Comparison of ENCODE assay signal across 7 mouse cellular contexts in genomic region chr2:132253603-132254002, GRCm38 (mm10). TPM values are rescaled to one million over a fixed set of nuclear protein-coding genes. Genes with fewer than 3 reads are reported as not detected.
DNase-seq lines count a peak whose midpoint lies in the region; ATAC-seq and TF ChIP-seq lines count a peak whose summit lies in the region.

No protein-coding gene starts in this region.

- no peaks in the 10 kb centered on the region for H3K27me3 ChIP-seq in lung, embryonic 16.5 days (ENCODE audit: control insufficient read depth, insufficient read depth, low read depth, low read length)
- H3K27me3 ChIP-seq in forebrain, embryonic 11.5 days (ENCODE audit: control insufficient read depth, insufficient read depth, low read length), result no peaks in the 10 kb centered on the region
- H3K27me3 ChIP-seq in limb, embryonic 14.5 days (ENCODE audit: control insufficient read depth, insufficient read depth, low read length), result no peaks in the 10 kb centered on the region
- no peaks in the 10 kb centered on the region for H3K27me3 ChIP-seq in stomach, embryonic 15.5 days (replicated peaks)

- H3K36me3 ChIP-seq in lung, embryonic 16.5 days (ENCODE audit: control insufficient read depth, insufficient read depth, low read length), result no peaks in the 10 kb centered on the region
- H3K36me3 ChIP-seq in forebrain, embryonic 11.5 days (ENCODE audit: control insufficient read depth, insufficient read depth, low read length), result no peaks in the 10 kb centered on the region; the same call in 1 of the 2 replicates
- H3K36me3 ChIP-seq in limb, embryonic 14.5 days (ENCODE audit: control insufficient read depth, insufficient read depth, low read length), result peaks cover 19% of the 10 kb centered on the region
- peaks cover 2% of the 10 kb centered on the region; the same call in 1 of the 2 replicates for H3K36me3 ChIP-seq in stomach, embryonic 15.5 days

- peak overlapping the region; percentile 60 for H3K4me2 ChIP-seq in lung, embryonic 16.5 days (ENCODE audit: low read depth, low read length)
- H3K4me2 ChIP-seq in forebrain, embryonic 11.5 days (ENCODE audit: low read depth, low read length, severe bottlenecking), result peak overlapping the region; percentile 44; the same call in 1 of the 2 replicates
- H3K4me2 ChIP-seq in limb, embryonic 14.5 days (replicated peaks; ENCODE audit: low read depth, low read length, severe bottlenecking), result peak overlapping the region; percentile 63
- H3K4me2 ChIP-seq in stomach, embryonic 15.5 days, result peak overlapping the region; percentile 73

- H3K9ac ChIP-seq in lung, embryonic 16.5 days (ENCODE audit: low read length), result peak overlapping the region; percentile 69
- peak overlapping the region; percentile 56 for H3K9ac ChIP-seq in forebrain, embryonic 11.5 days (ENCODE audit: low read length)
- H3K9ac ChIP-seq in limb, embryonic 14.5 days (ENCODE audit: low read depth, low read length, severe bottlenecking), result peak overlapping the region; percentile 65
- no peak overlapping the region for H3K9ac ChIP-seq in stomach, embryonic 15.5 days

- H3K4me3 ChIP-seq in lung, embryonic 16.5 days (ENCODE audit: low read length), result peak overlapping the region; percentile 71
- H3K4me3 ChIP-seq in forebrain, embryonic 11.5 days (ENCODE audit: low read depth, low read length), result peak overlapping the region; percentile 57
- H3K4me3 ChIP-seq in limb, embryonic 14.5 days (replicated peaks; ENCODE audit: low read length), result peak overlapping the region; percentile 52
- H3K4me3 ChIP-seq in stomach, embryonic 15.5 days (replicated peaks), result peak overlapping the region; percentile 69

- no peak for ATAC-seq in lung, embryonic 16.5 days (ENCODE audit: low read depth)
- no peak for ATAC-seq in forebrain, embryonic 11.5 days (replicated peaks; ENCODE audit: low FRiP score)
- ATAC-seq in limb, embryonic 14.5 days (ENCODE audit: low FRiP score, low read depth), result no peak
- ATAC-seq in stomach, embryonic 15.5 days (ENCODE audit: insufficient read depth, low FRiP score, low read depth), result no peak

- no peak for TF ChIP-seq POLR2A in limb, embryonic 14.5 days (IDR thresholded peaks at IDR 0.05; ENCODE audit: borderline replicate concordance, extremely low read depth, insufficient read depth, insufficient read length)

- peaks cover 6% of the 10 kb centered on the region; the same call in 1 of the 2 replicates for H3K4me1 ChIP-seq in lung, embryonic 16.5 days (replicated peaks; ENCODE audit: control insufficient read depth, insufficient read depth, low read length)
- peaks cover 6% of the 10 kb centered on the region for H3K4me1 ChIP-seq in forebrain, embryonic 11.5 days (replicated peaks; ENCODE audit: control insufficient read depth, insufficient read depth, low read length)
- H3K4me1 ChIP-seq in limb, embryonic 14.5 days (ENCODE audit: control insufficient read depth, insufficient read depth, low read length), result no peaks in the 10 kb centered on the region; the same call in 1 of the 2 replicates
- peaks cover 13% of the 10 kb centered on the region; the same call in 1 of the 2 replicates for H3K4me1 ChIP-seq in stomach, embryonic 15.5 days

- under 1% methylated on average over 7 of the region's 7 CpGs for WGBS in lung, embryonic 16.5 days
- under 1% methylated on average over 7 of the region's 7 CpGs for WGBS in forebrain, embryonic 11.5 days
- under 1% methylated on average over 7 of the region's 7 CpGs for WGBS in limb, embryonic 14.5 days
- WGBS in stomach, embryonic 15.5 days, result under 1% methylated on average over 7 of the region's 7 CpGs

- no peaks in the 10 kb centered on the region for H3K9me3 ChIP-seq in lung, embryonic 16.5 days (ENCODE audit: control insufficient read depth, low read length)
- H3K9me3 ChIP-seq in forebrain, embryonic 11.5 days (ENCODE audit: control insufficient read depth, low read length), result no peaks in the 10 kb centered on the region
- no peaks in the 10 kb centered on the region for H3K9me3 ChIP-seq in limb, embryonic 14.5 days (ENCODE audit: control insufficient read depth, low read length)
- H3K9me3 ChIP-seq in stomach, embryonic 15.5 days, result no peaks in the 10 kb centered on the region

- peak overlapping the region; percentile 85 for H3K27ac ChIP-seq in lung, embryonic 16.5 days (ENCODE audit: low read length)
- no peak overlapping the region for H3K27ac ChIP-seq in forebrain, embryonic 11.5 days (ENCODE audit: low read depth, low read length)
- peak overlapping the region; percentile 85 for H3K27ac ChIP-seq in limb, embryonic 14.5 days (replicated peaks; ENCODE audit: low read depth, low read length)
- H3K27ac ChIP-seq in stomach, embryonic 15.5 days, result peak overlapping the region; percentile 86

- DNase-seq in lung, postnatal 10 days, result no peak
- DNase-seq in forebrain, embryonic 11.5 days (ENCODE audit: low spot score), result no peak
- DNase-seq in limb, embryonic 14.5 days (ENCODE audit: low spot score), result no peak
- no peak for DNase-seq in gastrocnemius, postnatal 10 days
- DNase-seq in layer of hippocampus, adult 9-11 months, result no peak

RNA-seq across cellular contexts. Expression of gene Pcna, which starts 0.5 kb away (rescaled TPM):
- polyA plus RNA-seq in lung, embryonic 16.5 days (2015; fragmentation: Nextera tagmentation; extraction: Ambion mirVana), result 239 and 250 TPM in 2 replicates
- polyA plus RNA-seq in forebrain, embryonic 11.5 days (2014; fragmentation: Nextera tagmentation; extraction: Ambion mirVana), result 422 and 431 TPM in 2 replicates
- 284 and 315 TPM in 2 replicates for polyA plus RNA-seq in limb, embryonic 14.5 days (2012; rRNA removed)
- polyA plus RNA-seq in limb, embryonic 14.5 days (2014; fragmentation: Nextera tagmentation; extraction: Ambion mirVana), result 229 and 234 TPM in 2 replicates
- 244 and 254 TPM in 2 replicates for polyA plus RNA-seq in stomach, embryonic 15.5 days (2015; fragmentation: Nextera tagmentation; extraction: Ambion mirVana)
- total RNA-seq in gastrocnemius, postnatal 10 days (2021), result 10 to 100 TPM; 42.2 to 50.7 TPM

RNA-seq across cellular contexts. Expression of gene Tmem230, which starts 6.0 kb away (rescaled TPM):
- 45.3 and 49.3 TPM in 2 replicates for polyA plus RNA-seq in lung, embryonic 16.5 days (2015; fragmentation: Nextera tagmentation; extraction: Ambion mirVana)
- polyA plus RNA-seq in forebrain, embryonic 11.5 days (2014; fragmentation: Nextera tagmentation; extraction: Ambion mirVana), result 44.5 and 48.5 TPM in 2 replicates
- 69.4 and 72.1 TPM in 2 replicates for polyA plus RNA-seq in limb, embryonic 14.5 days (2012; rRNA removed)
- polyA plus RNA-seq in limb, embryonic 14.5 days (2014; fragmentation: Nextera tagmentation; extraction: Ambion mirVana), result 47.2 and 55.6 TPM in 2 replicates
- polyA plus RNA-seq in stomach, embryonic 15.5 days (2015; fragmentation: Nextera tagmentation; extraction: Ambion mirVana), result 40.6 and 41.9 TPM in 2 replicates
- 10 to 100 TPM; 21.6 to 26.9 TPM for total RNA-seq in gastrocnemius, postnatal 10 days (2021)

RNA-seq across cellular contexts. Expression of gene Cds2, which starts 9.3 kb away (rescaled TPM):
- polyA plus RNA-seq in lung, embryonic 16.5 days (2015; fragmentation: Nextera tagmentation; extraction: Ambion mirVana), result 19.9 and 22.1 TPM in 2 replicates
- 28.7 and 30.0 TPM in 2 replicates for polyA plus RNA-seq in forebrain, embryonic 11.5 days (2014; fragmentation: Nextera tagmentation; extraction: Ambion mirVana)
- polyA plus RNA-seq in limb, embryonic 14.5 days (2012; rRNA removed), result 21.2 and 26.1 TPM in 2 replicates
- polyA plus RNA-seq in limb, embryonic 14.5 days (2014; fragmentation: Nextera tagmentation; extraction: Ambion mirVana), result 17.1 and 25.1 TPM in 2 replicates
- 17.0 and 28.7 TPM in 2 replicates for polyA plus RNA-seq in stomach, embryonic 15.5 days (2015; fragmentation: Nextera tagmentation; extraction: Ambion mirVana)
- total RNA-seq in gastrocnemius, postnatal 10 days (2021), result 10 to 100 TPM; 21.7 to 25.4 TPM
